Mouse (Mus musculus) brain, adult 2 months (tissue): ENCODE data around the gene Hrasls5.
A peak's percentile ranks its signal among the peaks of the same experiment; 100 is the strongest.

Source experiments
- DNase-seq: peaks from one replicate; pipeline ENCODE4 v3.0.0; 2011; ENCODE audit warnings: low read depth, low spot score

Hrasls5 gene

GRCm38 (mm10) chr19:7606801-7607689, 5.3 kb upstream of the Hrasls5 start, which contains the start of gene Lgals12:
TSS of gene Lgals12 (minus strand) at chr19:7607193.
- peak; percentile 69 for DNase-seq

- DNase-seq, result no peak
These were observed 4.6 kb upstream of the Hrasls5 start for GRCm38 (mm10) chr19:7607690-7608201.

- no peak for DNase-seq
These were observed 810 bp downstream of the Hrasls5 start for GRCm38 (mm10) chr19:7613151-7613550.

- DNase-seq, result no peak
These were observed 4.0 kb downstream of the Hrasls5 start for GRCm38 (mm10) chr19:7616231-7616930.

- DNase-seq, result no peak
These were observed 4.7 kb downstream of the Hrasls5 start for GRCm38 (mm10) chr19:7617085-7617484.

- peak; percentile 82 for DNase-seq
These were observed 5.4 kb downstream of the Hrasls5 start for GRCm38 (mm10) chr19:7617696-7618095.

- DNase-seq, result no peak
These were observed 20.7 kb downstream of the Hrasls5 start for GRCm38 (mm10) chr19:7633021-7633420.

GRCm38 (mm10) chr19:7633786-7634185, 21.4 kb downstream of the Hrasls5 start:
- DNase-seq, result no peak

- no peak for DNase-seq
These were observed 36.7 kb downstream of the Hrasls5 start for GRCm38 (mm10) chr19:7648913-7649666.

- DNase-seq, result no peak
These were observed 59.7 kb downstream of the Hrasls5 start for GRCm38 (mm10) chr19:7672033-7672432.

- no peak for DNase-seq
These were observed 75.6 kb downstream of the Hrasls5 start for GRCm38 (mm10) chr19:7687988-7688387.
